ENCODE assay signal across 8 mouse cellular contexts in the genomic region with DNA sequence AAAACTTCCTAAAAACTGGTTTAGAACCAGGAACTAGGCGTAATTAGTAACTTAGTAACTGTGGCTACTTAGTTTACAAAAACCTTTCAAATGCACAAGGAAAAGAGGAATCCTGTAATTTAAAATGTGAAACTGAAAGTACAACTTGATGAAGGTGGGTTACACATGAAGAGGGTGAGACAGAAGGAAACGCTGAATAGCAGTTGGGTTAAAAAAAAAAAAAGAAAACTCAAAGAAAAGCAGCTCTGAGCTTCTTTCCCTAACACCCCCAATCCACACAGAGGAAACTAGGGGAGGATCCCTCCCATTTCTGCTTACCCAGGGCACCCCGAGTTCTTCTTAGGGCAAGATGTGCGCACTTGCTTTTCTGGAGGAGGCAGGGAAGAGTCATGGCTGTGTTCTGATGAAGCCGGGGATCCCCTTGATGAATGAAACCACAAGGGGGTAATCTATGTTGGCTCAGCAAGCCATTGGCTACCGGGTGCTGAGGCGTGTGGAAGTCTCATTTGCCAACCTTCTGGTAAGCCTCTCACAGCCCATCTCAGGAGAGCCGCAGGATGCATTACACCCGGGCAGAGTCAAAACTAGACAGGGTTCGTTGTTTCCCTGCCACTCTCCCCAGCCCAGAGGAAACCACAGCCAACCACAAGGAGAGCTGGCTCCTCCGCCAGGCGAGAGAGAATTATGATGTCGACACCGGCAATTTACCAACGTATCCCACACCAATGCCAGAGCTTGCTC.
A peak's percentile ranks its signal among the peaks of the same experiment; 100 is the strongest.
DNase-seq lines count a peak whose midpoint lies in the region; ATAC-seq and TF ChIP-seq lines count a peak whose summit lies in the region.

No protein-coding gene starts in this region.

- peak overlapping the region; percentile 16; the same call in 1 of the 2 replicates for H3K4me2 ChIP-seq in lung, embryonic 16.5 days (ENCODE audit: low read depth, low read length)

- peak overlapping the region; percentile 60 for H3K27ac ChIP-seq in left cerebral cortex, adult 2 months
- no peak overlapping the region for H3K27ac ChIP-seq in lung, embryonic 16.5 days (ENCODE audit: low read length)

- H3K9me3 ChIP-seq in lung, embryonic 16.5 days (ENCODE audit: control insufficient read depth, low read length) = no peaks in the 10 kb centered on the region

- 77% methylated on average over 15 of the region's 15 CpGs for WGBS in lung, embryonic 16.5 days

- no peaks in the 10 kb centered on the region for H3K27me3 ChIP-seq in lung, embryonic 16.5 days (ENCODE audit: control insufficient read depth, insufficient read depth, low read depth, low read length)

- DNase-seq in left cerebral cortex, adult 2 months (ENCODE audit: extremely low spot score in 1 of 2, low spot score in 2 of 2) = no peak
- DNase-seq in left cerebral cortex, postnatal 36 days (ENCODE audit: low spot score in 2 of 2) = no peak
- DNase-seq in c-Kit-positive CD71-positive TER-119-positive erythroid progenitor cells, embryonic 14.5 days (ENCODE audit: low spot score) = peak; percentile 74
- DNase-seq in thymus, postnatal 14 days = peak; percentile 66
- no peak for DNase-seq in right cerebral cortex, postnatal 14 days
- DNase-seq in kidney, postnatal 10 days = no peak
- DNase-seq in kidney, postnatal 25 days = no peak

- no peak for ATAC-seq in lung, embryonic 16.5 days (ENCODE audit: low read depth)

- H3K36me3 ChIP-seq in lung, embryonic 16.5 days (ENCODE audit: control insufficient read depth, insufficient read depth, low read length) = no peaks in the 10 kb centered on the region

- intact Hi-C loops in left cerebral cortex, adult 2 months (cut with DNase I) = no loop called here
- intact Hi-C loops in left cerebral cortex, postnatal 36 days (cut with DNase I) = no loop called here

- H3K4me3 ChIP-seq in left cerebral cortex, adult 2 months = peak overlapping the region; percentile 20; the same call in 1 of the 2 replicates
- 0 out of 2 replicates have a peak overlapping the region, but pooled peaks have one; percentile 4 for H3K4me3 ChIP-seq in lung, embryonic 16.5 days (ENCODE audit: low read length)

- peak overlapping the region; percentile 9; the same call in 1 of the 2 replicates for H3K9ac ChIP-seq in lung, embryonic 16.5 days (ENCODE audit: low read length)

- no peak for TF ChIP-seq CTCF in left cerebral cortex, adult 2 months (IDR thresholded peaks at IDR 0.05)

- H3K4me1 ChIP-seq in lung, embryonic 16.5 days (replicated peaks; ENCODE audit: control insufficient read depth, insufficient read depth, low read length) = peaks cover 6% of the 10 kb centered on the region

Comparison
In these comparisons a context has a peak if more than half of its experiments do, and no peak if none do; other contexts are left out.
1. DNase-seq: peak in c-Kit-positive CD71-positive TER-119-positive erythroid progenitor cells, embryonic 14.5 days (single experiment) and thymus, postnatal 14 days (single experiment); none in left cerebral cortex, adult 2 months (0 of 2), left cerebral cortex, postnatal 36 days (0 of 2), right cerebral cortex, postnatal 14 days (single experiment), kidney, postnatal 10 days (single experiment) and kidney, postnatal 25 days (0 of 2).